Mouse (Mus musculus) intestine, embryonic 14.5 days (tissue): ENCODE measurements around the gene Kdelc1. TPM values are rescaled to one million over a fixed set of nuclear protein-coding genes. Genes with fewer than 3 reads are reported as not detected.

ENCODE experiments used
- ATAC-seq: fragments of 200-750 bp; cut with Nextera tagmentation; replicated peaks from 2 replicates; pipeline ENCODE4 v1.8.0; 2017; ENCODE audit warnings: low read depth, moderate number of reproducible peaks, moderate TSS enrichment, moderate library complexity; ENCODE audit not compliant: low FRiP score, low TSS enrichment
- DNase-seq: peaks from one replicate; pipeline ENCODE4 v3.0.0-alpha.2; 2018; ENCODE audit warnings: low spot score
- H3K27ac ChIP-seq: fragments of 300-500 bp; sonication (generic); 2 replicates; pipeline ENCODE4 v1.5.1; 2014; ENCODE audit warnings: low read depth, mild to moderate bottlenecking, control low read depth
- H3K27me3 ChIP-seq: fragments of 300-500 bp; sonication (generic); replicated peaks from 2 replicates; pipeline ENCODE4 v1.6.1; 2014; ENCODE audit warnings: low read length, control low read depth; ENCODE audit not compliant: control insufficient read depth, insufficient read depth
- H3K36me3 ChIP-seq: fragments of 300-500 bp; sonication (generic); 2 replicates; pipeline ENCODE4 v1.6.1; 2014; ENCODE audit warnings: low read length, control low read depth; ENCODE audit not compliant: control insufficient read depth, insufficient read depth
- H3K4me1 ChIP-seq: fragments of 300-500 bp; sonication (generic); replicated peaks from 2 replicates; pipeline ENCODE4 v1.6.1; 2014; ENCODE audit warnings: low read length, control low read depth, mixed read lengths; ENCODE audit not compliant: control insufficient read depth, insufficient read depth
- H3K4me2 ChIP-seq: fragments of 300-500 bp; sonication (generic); 2 replicates; pipeline ENCODE4 v1.6.1; 2014; ENCODE audit warnings: low read length
- H3K4me3 ChIP-seq: fragments of 300-500 bp; sonication (generic); 2 replicates; pipeline ENCODE4 v1.5.1; 2014; ENCODE audit warnings: low read depth, low read length, control low read depth, mixed read lengths
- H3K9ac ChIP-seq: fragments of 300-500 bp; sonication (generic); 2 replicates; pipeline ENCODE4 v1.6.1; 2014; ENCODE audit warnings: mild to moderate bottlenecking, low read length
- H3K9me3 ChIP-seq: fragments of 300-500 bp; sonication (generic); 2 replicates; pipeline ENCODE4 v1.6.1; 2016; ENCODE audit warnings: low read length, control low read depth; ENCODE audit not compliant: control insufficient read depth
- WGBS: fragments of 180-500 bp; shearing (Covaris S2); extraction: QIAGEN DNeasy Blood & Tissue Kit; methylation state at CpG from one replicate; pipeline ENCODE4 v1.1.7; 2014; 5-methylcytosine and 5-hydroxymethylcytosine counted together
- polyA plus RNA-seq: library from polyadenylated mRNA; unstranded; fragments of >200 nt; fragmentation: Nextera tagmentation; extraction: Ambion mirVana; gene quantifications from 2 replicates; pipeline ENCODE4 v1.2.1, GENCODE M21; 2014

Kdelc1 gene
- polyA plus RNA-seq, 1 experiment from 2014 or later, result 58.4 TPM

- no peak overlapping the region; the same call in 1 of the 2 replicates for H3K27ac ChIP-seq
- peaks cover 35% of the 10 kb centered on the region for H3K36me3 ChIP-seq
- H3K4me3 ChIP-seq, result peak overlapping the region; percentile 71
- 11% methylated on average over 5 of the region's 5 CpGs for WGBS
- peak overlapping the region; percentile 32; the same call in 1 of the 2 replicates for H3K9ac ChIP-seq
- no peaks in the 10 kb centered on the region for H3K9me3 ChIP-seq
- DNase-seq, result no peak
- ATAC-seq, result peak; percentile 41; the same call in 1 of the 2 replicates
- peaks cover 3% of the 10 kb centered on the region for H3K4me1 ChIP-seq
- H3K4me2 ChIP-seq, result peak overlapping the region; percentile 53
- H3K27me3 ChIP-seq, result no peaks in the 10 kb centered on the region
Measured at GRCm38 (mm10) chr1:44102939-44103338, 15.7 kb downstream of the Kdelc1 start.

GRCm38 (mm10) chr1:44102259-44102717 lies 16.3 kb downstream of the Kdelc1 start, which contains the start of gene Tex30:
Gene Tex30, minus strand, starts transcription at chr1:44102441.
- Histone ChIP-seq H3K4me2 (peak within 1 kb of the TSS; percentile 64), H3K4me1 (peaks cover 3% of the 10 kb centered on the region), H3K27ac (peak within 1 kb of the TSS; percentile 83; the same call in 1 of the 2 replicates), H3K9ac (peak within 1 kb of the TSS; percentile 73), H3K27me3 (no peaks in the 10 kb centered on the region), H3K4me3 (peak within 1 kb of the TSS; percentile 71), H3K9me3 (no peaks in the 10 kb centered on the region), H3K36me3 (peaks cover 31% of the 10 kb centered on the region)
- ATAC-seq (peak; percentile 97), DNase-seq (peak; percentile 90)
- WGBS, result under 1% methylated on average over 55 of the region's 55 CpGs

DNA sequence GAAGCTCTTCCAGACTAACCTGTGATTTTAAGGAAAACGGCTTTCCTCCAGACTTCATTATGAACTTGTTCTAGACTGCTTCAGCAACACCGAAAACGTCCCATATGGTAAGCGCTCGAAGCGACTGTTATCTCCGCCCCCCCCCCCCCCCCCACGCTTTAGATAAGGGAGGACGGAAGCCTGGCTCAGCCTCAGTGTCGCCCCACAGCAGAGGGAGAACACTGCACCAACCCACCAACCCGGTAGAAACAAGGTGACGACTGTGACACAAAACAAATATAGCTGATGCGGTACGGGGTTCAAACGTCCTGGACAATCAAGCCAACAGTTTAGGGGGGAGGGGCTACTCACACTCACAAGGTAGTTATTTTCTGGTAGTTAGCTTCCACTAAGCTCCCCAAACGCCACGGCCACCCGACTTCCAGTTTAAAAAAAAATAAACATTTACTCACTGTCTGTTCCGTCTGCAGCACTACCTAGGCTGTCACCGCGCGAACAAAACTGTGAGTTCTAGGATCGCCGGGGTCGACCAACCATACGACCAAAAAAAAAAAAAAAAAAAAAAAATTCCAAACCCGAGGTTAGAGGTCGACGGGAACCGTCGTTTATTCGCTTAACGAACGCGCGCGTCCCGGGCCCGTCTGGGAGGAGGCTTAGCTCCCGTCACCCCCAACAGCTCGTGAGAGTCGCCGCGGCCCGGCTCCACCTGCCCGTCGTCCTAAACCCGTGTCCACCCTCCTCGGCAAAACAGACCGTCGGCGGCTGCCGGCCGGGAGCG lies 17.0 kb downstream of the Kdelc1 start:
- DNase-seq (peak; percentile 81), ATAC-seq (peak; percentile 84)
- WGBS, result under 1% methylated on average over 54 of the region's 55 CpGs
- peaks cover 30% of the 10 kb centered on the region for H3K36me3 ChIP-seq
- peaks cover 3% of the 10 kb centered on the region for H3K4me1 ChIP-seq
- H3K4me2 ChIP-seq, result peak overlapping the region; percentile 64
- no peaks in the 10 kb centered on the region for H3K27me3 ChIP-seq
- H3K27ac ChIP-seq, result peak overlapping the region; percentile 83; the same call in 1 of the 2 replicates
- H3K9me3 ChIP-seq, result no peaks in the 10 kb centered on the region
- peak overlapping the region; percentile 73 for H3K9ac ChIP-seq
- peak overlapping the region; percentile 71 for H3K4me3 ChIP-seq

DNA sequence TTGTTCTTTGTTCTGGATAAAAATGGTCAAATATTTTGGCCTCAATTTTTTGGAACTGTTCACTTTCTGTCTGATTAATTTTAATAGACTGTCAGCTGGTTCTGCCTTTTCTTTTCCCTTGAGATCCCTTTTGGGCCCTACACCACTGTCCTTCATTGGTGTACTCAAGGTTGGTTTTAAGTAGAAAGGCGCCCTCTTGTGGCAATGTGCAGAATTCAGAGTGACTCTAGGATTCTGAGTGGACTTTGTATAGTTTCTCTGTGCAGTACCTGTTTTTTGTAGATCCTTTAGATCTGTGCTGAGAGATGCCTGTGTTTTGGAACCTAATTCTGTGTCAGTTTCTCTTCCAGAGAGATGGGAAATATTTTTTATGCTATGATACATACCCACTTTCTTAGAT lies 54.0 kb downstream of the Kdelc1 start:
- H3K9me3 ChIP-seq, result no peaks in the 10 kb centered on the region
- H3K27ac ChIP-seq, result no peak overlapping the region
- no peak overlapping the region for H3K4me2 ChIP-seq
- no peak overlapping the region for H3K4me3 ChIP-seq
- DNase-seq, result peak; percentile 58
- H3K4me1 ChIP-seq, result no peaks in the 10 kb centered on the region
- no peak overlapping the region for H3K9ac ChIP-seq
- H3K36me3 ChIP-seq, result no peaks in the 10 kb centered on the region
- no peaks in the 10 kb centered on the region for H3K27me3 ChIP-seq
- 0% methylated on average over 1 of the region's 1 CpGs for WGBS
- no peak for ATAC-seq

- Histone ChIP-seq H3K27me3 (no peaks in the 10 kb centered on the region), H3K4me2 (no peak overlapping the region), H3K9me3 (no peaks in the 10 kb centered on the region), H3K4me3 (no peak overlapping the region), H3K27ac (no peak overlapping the region), H3K4me1 (no peaks in the 10 kb centered on the region), H3K9ac (no peak overlapping the region), H3K36me3 (no peaks in the 10 kb centered on the region)
- 93% methylated on average over 6 of the region's 6 CpGs for WGBS
- no peak for DNase-seq
- no peak for ATAC-seq
Measured at GRCm38 (mm10) chr1:44063439-44063838, 55.2 kb downstream of the Kdelc1 start.

DNA sequence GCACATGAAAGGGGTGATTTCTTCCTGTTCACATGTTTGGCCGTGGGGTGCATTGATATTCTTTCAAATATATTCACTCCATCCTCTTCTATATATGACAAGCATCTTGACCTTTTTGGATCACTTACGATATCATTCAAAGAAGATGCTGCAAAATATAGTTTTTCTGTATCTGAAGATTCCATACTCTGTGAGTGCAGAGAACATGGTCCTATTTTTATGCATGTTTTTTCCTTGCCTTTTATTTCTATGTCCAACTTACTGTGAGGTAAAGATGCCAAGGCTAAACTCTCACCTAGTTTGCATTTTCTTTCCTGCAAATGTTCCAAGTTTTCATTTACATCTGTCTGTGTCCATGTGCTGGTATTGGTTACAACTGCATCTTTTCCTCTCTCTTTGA lies 56.8 kb downstream of the Kdelc1 start, which contains the start of gene Gm8251:
TSS of gene Gm8251 (minus strand) at position 101 of the 400 bp plus-strand sequence.
- DNase-seq (no peak), ATAC-seq (no peak)
- no peak within 1 kb of the TSS for H3K27ac ChIP-seq
- no peaks in the 10 kb centered on the region for H3K36me3 ChIP-seq
- 87% methylated on average over 2 of the region's 2 CpGs for WGBS
- no peak within 1 kb of the TSS for H3K4me2 ChIP-seq
- no peaks in the 10 kb centered on the region for H3K9me3 ChIP-seq
- no peaks in the 10 kb centered on the region for H3K4me1 ChIP-seq
- H3K4me3 ChIP-seq, result no peak within 1 kb of the TSS
- H3K9ac ChIP-seq, result no peak within 1 kb of the TSS
- no peaks in the 10 kb centered on the region for H3K27me3 ChIP-seq

GRCm38 (mm10) chr1:44057805-44058204 lies 60.8 kb downstream of the Kdelc1 start:
- no peaks in the 10 kb centered on the region for H3K27me3 ChIP-seq
- WGBS, result 88% methylated on average over 3 of the region's 3 CpGs
- H3K9me3 ChIP-seq, result no peaks in the 10 kb centered on the region
- H3K4me1 ChIP-seq, result no peaks in the 10 kb centered on the region
- no peak overlapping the region for H3K27ac ChIP-seq
- DNase-seq (no peak), ATAC-seq (no peak)
- H3K4me3 ChIP-seq, result no peak overlapping the region
- H3K36me3 ChIP-seq, result no peaks in the 10 kb centered on the region
- H3K9ac ChIP-seq, result no peak overlapping the region
- H3K4me2 ChIP-seq, result no peak overlapping the region
